Mouse (Mus musculus): Measurements from ENCODE around the gene Olfr1368.
A peak's percentile ranks its signal among the peaks of the same experiment; 100 is the strongest.

GRCm38 (mm10) chr13:21160657-21161590 is 15.3 kb upstream of the Olfr1368 start:
- TF ChIP-seq CTCF (IDR thresholded peaks at IDR 0.05), result no peak
- peak; percentile 43 for TF ChIP-seq EP300 (IDR thresholded peaks at IDR 0.05)
